Mouse (Mus musculus) heart, adult 2 months (tissue): Measurements from ENCODE around the gene Cplane1. TPM values are rescaled to one million over a fixed set of nuclear protein-coding genes. Genes with fewer than 3 reads are reported as not detected.
"Not testable (repeated sequence)": the region's sequence is repeated elsewhere in the genome, so short reads cannot be mapped to it uniquely, and the experiment has no call there.

ENCODE experiments used
- DNase-seq, 2 experiments: peaks; one replicate each; pipeline ENCODE4 v3.0.0; 2021
- H3K27ac ChIP-seq: fragments of 200-600 bp; 2 replicates; pipeline ENCODE4 v1.8.1; 2022
- H3K27me3 ChIP-seq: fragments of 200-500 bp; 2 replicates; pipeline ENCODE4 v1.6.1; 2012; ENCODE audit warnings: mild to moderate bottlenecking, low read length, inconsistent platforms, mixed read lengths; ENCODE audit not compliant: control insufficient read depth, insufficient read depth
- H3K36me3 ChIP-seq: fragments of 200-500 bp; 2 replicates; pipeline ENCODE4 v1.6.1; 2012; ENCODE audit warnings: low read length, inconsistent platforms; ENCODE audit not compliant: control insufficient read depth, insufficient read depth
- H3K4me1 ChIP-seq: fragments of 200-500 bp; 2 replicates; pipeline ENCODE4 v1.6.1; 2011; ENCODE audit warnings: low read length; ENCODE audit not compliant: control insufficient read depth, insufficient read depth
- H3K4me3 ChIP-seq: fragments of 200-600 bp; 2 replicates; pipeline ENCODE4 v1.8.1; 2022
- H3K79me2 ChIP-seq: fragments of 200-500 bp; replicated peaks from 2 replicates; pipeline ENCODE4 v1.6.1; 2012; ENCODE audit warnings: mild to moderate bottlenecking, inconsistent platforms, low read length, moderate library complexity, mixed read lengths; ENCODE audit not compliant: control insufficient read depth, insufficient read depth
- H3K9ac ChIP-seq: fragments of 200-500 bp; 2 replicates; pipeline ENCODE4 v1.6.1; 2012; ENCODE audit warnings: low read depth, mild to moderate bottlenecking, control low read depth, inconsistent platforms, low read length, mixed read lengths
- CTCF ChIP-seq: fragments of 200-600 bp; IDR thresholded peaks from 2 replicates; pipeline ENCODE4 v1.8.1; 2022; ENCODE audit warnings: antibody characterized with exemption, mild to moderate bottlenecking, moderate library complexity
- EP300 ChIP-seq: fragments of 200-500 bp; IDR thresholded peaks from 2 replicates; pipeline ENCODE4 v1.6.1; 2011; ENCODE audit warnings: low read depth, low read length, control low read depth; ENCODE audit not compliant: insufficient read depth
- POLR2A ChIP-seq: fragments of 200-500 bp; IDR thresholded peaks from 2 replicates; pipeline ENCODE4 v1.6.1; 2011; ENCODE audit warnings: mild to moderate bottlenecking, low read depth, low read length, control low read depth; ENCODE audit not compliant: insufficient read depth
- WGBS: fragments of 180-500 bp; shearing (Covaris S2); methylation state at CpG from one replicate; pipeline ENCODE4 v1.1.7; 2018; 5-methylcytosine and 5-hydroxymethylcytosine counted together
- intact Hi-C: fragments of 180-260 bp; cut with DNase I; formaldehyde crosslinking; loops from one replicate; pipeline ENCODE4 v1.15.1; 2025
- polyA plus RNA-seq: library from polyadenylated mRNA; depleted of rRNA; stranded (reverse); fragments of >200 nt; gene quantifications from 2 replicates; pipeline ENCODE4 v1.2.3, GENCODE M21; 2012
- total RNA-seq, 2 experiments: library from RNA; stranded (reverse); gene quantifications; 2 replicates each; pipeline ENCODE4 v1.2.3; 2021

The Cplane1 gene
- total and polyA plus RNA-seq, 3 experiments = 1.7 to 4.7 (median 4.2) TPM

DNA sequence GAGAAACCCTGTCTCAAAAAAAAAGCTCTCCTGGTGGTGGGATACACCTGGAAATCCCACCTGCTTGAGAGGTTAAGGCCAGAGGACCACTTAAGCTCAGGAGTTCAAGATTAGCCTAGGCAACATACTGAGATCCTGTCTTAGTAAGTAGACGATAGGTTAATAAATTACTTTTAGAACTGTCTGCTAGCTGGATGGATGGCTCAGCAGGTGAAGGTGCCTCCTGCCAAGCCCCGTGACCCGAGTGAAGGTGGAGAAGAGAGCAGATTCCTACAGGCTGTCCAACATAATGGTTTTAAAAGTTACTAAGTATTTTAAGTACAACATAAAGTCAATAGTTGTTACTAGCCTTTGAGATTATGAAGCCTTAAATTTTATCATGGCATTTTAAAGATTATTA is 97.0 kb downstream of the Cplane1 start:
- H3K9ac ChIP-seq = no peak overlapping the region
- no peak overlapping the region for H3K4me3 ChIP-seq
- H3K27me3 ChIP-seq = no peaks in the 10 kb centered on the region
- no peaks in the 10 kb centered on the region for H3K36me3 ChIP-seq
- H3K4me1 ChIP-seq = no peaks in the 10 kb centered on the region
- WGBS = 94% methylated on average over 3 of the region's 3 CpGs
- no peak overlapping the region for H3K27ac ChIP-seq
- no peak for DNase-seq
- TF ChIP-seq POLR2A = no peak
- no peak for TF ChIP-seq CTCF
- no peak for TF ChIP-seq EP300
- H3K79me2 ChIP-seq = no peaks in the 10 kb centered on the region
- intact Hi-C loops = no loop called here

DNA sequence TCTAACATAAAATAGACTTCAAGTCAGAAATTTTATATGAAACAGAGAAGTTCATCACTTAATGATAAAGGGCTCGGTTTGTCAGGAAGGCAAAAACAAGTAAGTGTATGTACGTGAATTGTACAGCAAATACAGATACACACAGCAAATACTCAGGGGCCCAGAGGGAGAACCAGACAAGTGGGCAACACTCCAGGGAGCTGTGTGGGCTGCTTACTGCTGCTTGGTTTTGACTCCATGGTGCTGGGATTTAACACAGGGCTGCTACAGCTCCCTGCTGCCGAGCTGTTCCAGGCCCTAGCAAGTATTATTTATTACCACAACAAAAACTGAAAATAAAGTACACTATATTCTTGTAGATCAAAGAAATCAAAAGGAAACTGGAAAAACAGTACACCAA is 98.3 kb downstream of the Cplane1 start:
- no peaks in the 10 kb centered on the region for H3K36me3 ChIP-seq
- no peak overlapping the region for H3K9ac ChIP-seq
- H3K27me3 ChIP-seq = no peaks in the 10 kb centered on the region
- 92% methylated on average over 3 of the region's 3 CpGs for WGBS
- no peak for TF ChIP-seq EP300
- TF ChIP-seq POLR2A = no peak
- TF ChIP-seq CTCF = no peak
- H3K79me2 ChIP-seq = no peaks in the 10 kb centered on the region
- no peak overlapping the region for H3K4me3 ChIP-seq
- H3K4me1 ChIP-seq = no peaks in the 10 kb centered on the region
- intact Hi-C loops = no loop called here
- no peak overlapping the region for H3K27ac ChIP-seq
- no peak for DNase-seq

DNA sequence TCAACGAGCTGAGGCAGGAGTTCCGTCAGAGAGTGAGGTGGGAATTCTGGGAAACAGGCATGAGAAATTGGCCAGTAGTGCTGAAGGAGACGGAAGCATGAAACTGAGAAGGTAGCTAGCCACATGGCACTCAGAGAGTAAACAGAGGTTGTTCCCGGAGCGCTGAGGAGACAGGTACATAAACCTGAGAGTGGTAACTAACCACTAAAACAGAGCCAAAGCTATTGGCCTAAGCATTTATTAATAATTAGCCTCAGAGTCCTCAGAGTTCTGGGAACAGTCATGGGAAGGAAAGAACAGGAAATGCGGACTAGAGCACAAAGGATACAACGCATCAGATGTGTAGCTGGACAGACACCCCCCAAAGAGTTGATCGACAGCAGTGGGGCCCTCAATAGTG is 99.3 kb downstream of the Cplane1 start:
- no peaks in the 10 kb centered on the region for H3K27me3 ChIP-seq
- H3K4me3 ChIP-seq = no peak overlapping the region
- intact Hi-C loops = no loop called here
- H3K4me1 ChIP-seq = no peaks in the 10 kb centered on the region
- H3K9ac ChIP-seq = no peak overlapping the region
- no peak overlapping the region for H3K27ac ChIP-seq
- DNase-seq = no peak
- no peak for TF ChIP-seq EP300
- no peaks in the 10 kb centered on the region for H3K79me2 ChIP-seq
- 93% methylated on average over 8 of the region's 8 CpGs for WGBS
- no peaks in the 10 kb centered on the region for H3K36me3 ChIP-seq

DNA sequence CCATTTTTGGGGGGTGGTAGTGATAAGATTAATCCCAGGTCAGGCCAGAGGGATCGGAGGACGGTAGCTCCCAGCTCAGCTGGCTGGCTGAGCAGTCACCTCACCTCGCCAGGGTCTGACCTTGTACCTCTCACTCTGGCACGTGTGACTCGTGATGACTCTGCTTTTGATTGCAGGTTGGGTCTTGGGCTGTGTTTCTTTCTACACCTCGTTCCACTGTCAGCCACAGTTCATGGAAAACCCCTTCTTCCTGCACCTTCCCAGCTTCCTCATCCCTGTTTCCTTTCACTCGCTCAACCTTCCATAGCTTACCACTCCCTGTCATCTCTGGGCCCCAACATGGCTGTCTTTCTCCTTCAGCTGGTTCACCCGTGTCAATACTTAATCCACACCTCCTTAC is 103.0 kb downstream of the Cplane1 start:
- 74% methylated on average over 8 of the region's 8 CpGs for WGBS
- no peaks in the 10 kb centered on the region for H3K36me3 ChIP-seq
- H3K4me3 ChIP-seq = no peak overlapping the region
- no peaks in the 10 kb centered on the region for H3K27me3 ChIP-seq
- no peaks in the 10 kb centered on the region for H3K4me1 ChIP-seq
- no peak for DNase-seq
- intact Hi-C loops = no loop called here
- no peaks in the 10 kb centered on the region for H3K79me2 ChIP-seq
- TF ChIP-seq POLR2A (no peak), EP300 (no peak), CTCF (no peak)
- no peak overlapping the region for H3K9ac ChIP-seq
- H3K27ac ChIP-seq = no peak overlapping the region

DNA sequence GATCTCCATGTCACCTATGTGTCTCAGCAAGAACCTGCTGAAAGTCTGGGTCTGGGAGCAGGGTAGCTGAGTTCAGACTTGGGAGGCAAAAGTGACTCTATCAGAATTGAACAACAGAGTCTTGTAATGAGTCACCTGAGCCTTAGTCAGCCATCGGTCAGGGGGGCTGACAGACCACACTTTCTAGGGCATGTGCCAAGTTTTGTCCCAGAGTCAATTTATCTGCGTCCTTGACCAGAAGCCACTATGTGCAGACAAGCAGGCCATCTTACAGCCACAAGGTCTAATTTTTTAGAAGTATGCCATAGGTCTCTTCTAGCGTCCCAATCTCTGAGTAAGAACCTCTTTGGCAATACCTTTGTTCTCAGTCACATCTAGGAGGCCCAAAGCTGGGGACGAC is 109.0 kb downstream of the Cplane1 start:
- H3K4me3 ChIP-seq, H3K9ac ChIP-seq, H3K36me3 ChIP-seq, H3K27me3 ChIP-seq, H3K79me2 ChIP-seq, intact Hi-C loops, H3K27ac ChIP-seq, H3K4me1 ChIP-seq, DNase-seq: not testable (repeated sequence)
- WGBS = 78% methylated on average over 4 of the region's 4 CpGs

DNA sequence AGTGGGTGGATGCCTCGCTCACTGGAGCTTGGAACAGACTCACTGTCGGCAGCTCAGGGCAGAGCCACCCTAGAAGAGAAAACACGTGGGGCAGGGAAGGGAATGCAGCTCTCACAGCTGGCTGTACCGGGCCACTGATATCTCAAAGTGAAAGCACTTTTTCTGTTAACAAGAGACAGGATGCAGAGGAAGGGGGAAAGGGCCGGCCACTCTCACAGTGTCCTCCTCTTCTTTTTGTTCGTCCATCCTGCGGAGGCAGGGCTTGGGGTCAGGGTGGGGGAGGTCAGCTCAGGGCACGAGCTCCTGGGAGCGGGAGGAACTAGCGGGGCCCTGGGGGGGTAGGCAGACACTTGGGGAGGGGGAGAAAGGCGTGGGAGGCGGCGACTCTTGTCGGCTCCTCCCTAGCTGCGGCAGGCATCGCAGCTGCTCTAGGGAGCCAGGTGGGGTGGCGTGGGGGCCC is 110.4 kb downstream of the Cplane1 start:
- Histone ChIP-seq H3K27ac (no peak overlapping the region), H3K36me3 (no peaks in the 10 kb centered on the region), H3K9ac (peak overlapping the region; percentile 45), H3K27me3 (no peaks in the 10 kb centered on the region), H3K4me3 (peak overlapping the region; percentile 47), H3K4me1 (no peaks in the 10 kb centered on the region), H3K79me2 (no peaks in the 10 kb centered on the region)
- intact Hi-C loops = no loop called here
- WGBS = 6% methylated on average over 17 of the region's 17 CpGs
- peak; percentile 25 to 42 for DNase-seq
- TF ChIP-seq POLR2A (no peak), EP300 (no peak), CTCF (no peak)
